Mouse (Mus musculus): ENCODE measurements around the gene Rdh16f1.

The Rdh16f1 gene

GRCm38 (mm10) chr10:127759181-127760110 is at the start of gene Rdh16f1, which contains the start of gene Rdh1:
TSS of gene Rdh16f1 (plus strand) at chr10:127759787.
TSS of gene Rdh1 (plus strand) at chr10:127759721.
- in situ Hi-C loops (cut with MboI, MseI), result no loop called here

- in situ Hi-C loops (cut with MboI, MseI), result no loop called here
Observed at GRCm38 (mm10) chr10:127710331-127710730, 49.3 kb upstream of the Rdh16f1 start.

- in situ Hi-C loops (cut with MboI, MseI), result no loop called here
Observed at GRCm38 (mm10) chr10:127712736-127713135, 46.9 kb upstream of the Rdh16f1 start.

- in situ Hi-C loops (cut with MboI, MseI), result no loop called here
Observed at GRCm38 (mm10) chr10:127721671-127722418, 37.7 kb upstream of the Rdh16f1 start.

GRCm38 (mm10) chr10:127724178-127724577 is 35.4 kb upstream of the Rdh16f1 start, which contains the start of gene Tac2:
TSS of gene Tac2 (plus strand) at chr10:127724478.
- in situ Hi-C loops (cut with MboI, MseI), result no loop called here

- in situ Hi-C loops (cut with MboI, MseI), result no loop called here
Observed at GRCm38 (mm10) chr10:127725136-127725535, 34.5 kb upstream of the Rdh16f1 start.

GRCm38 (mm10) chr10:127728437-127728836 is 31.1 kb upstream of the Rdh16f1 start:
- in situ Hi-C loops (cut with MboI, MseI), result no loop called here

GRCm38 (mm10) chr10:127730285-127730932 is 29.2 kb upstream of the Rdh16f1 start:
- in situ Hi-C loops (cut with MboI, MseI), result no loop called here

- in situ Hi-C loops (cut with MboI, MseI), result no loop called here
Observed at GRCm38 (mm10) chr10:127730933-127731310, 28.7 kb upstream of the Rdh16f1 start.

- in situ Hi-C loops (cut with MboI, MseI), result no loop called here
Observed at GRCm38 (mm10) chr10:127731397-127731796, 28.2 kb upstream of the Rdh16f1 start.

- in situ Hi-C loops (cut with MboI, MseI), result no loop called here
Observed at GRCm38 (mm10) chr10:127734434-127734833, 25.2 kb upstream of the Rdh16f1 start.

GRCm38 (mm10) chr10:127736266-127736665 is 23.3 kb upstream of the Rdh16f1 start:
- in situ Hi-C loops (cut with MboI, MseI), result loop anchor here (5.0 kb wide), 1 partner anchor 59 kb away; no protein-coding TSS in a partner anchor

GRCm38 (mm10) chr10:127736916-127737315 is 22.7 kb upstream of the Rdh16f1 start:
- in situ Hi-C loops (cut with MboI, MseI), result loop anchor here (5.0 kb wide), 1 partner anchor 60 kb away; no protein-coding TSS in a partner anchor

- in situ Hi-C loops (cut with MboI, MseI), result loop anchor here (5.0 kb wide), 1 partner anchor 60 kb away; no protein-coding TSS in a partner anchor
Observed at GRCm38 (mm10) chr10:127737552-127737951, 22.0 kb upstream of the Rdh16f1 start.

GRCm38 (mm10) chr10:127738151-127738882 is 21.3 kb upstream of the Rdh16f1 start:
- in situ Hi-C loops (cut with MboI, MseI), result loop anchor here (5.0 kb wide), 1 partner anchor 61 kb away; no protein-coding TSS in a partner anchor

- in situ Hi-C loops (cut with MboI, MseI), result loop anchor here (5.0 kb wide), 1 partner anchor 62 kb away; no protein-coding TSS in a partner anchor
Observed at GRCm38 (mm10) chr10:127739083-127739660, 20.4 kb upstream of the Rdh16f1 start, which contains the start of gene Zbtb39. TSS of gene Zbtb39 (plus strand) at chr10:127739538.

GRCm38 (mm10) chr10:127739661-127740161 is 19.9 kb upstream of the Rdh16f1 start:
- in situ Hi-C loops (cut with MboI, MseI), result loop anchor here (5.0 kb wide), 1 partner anchor 62 kb away; no protein-coding TSS in a partner anchor

GRCm38 (mm10) chr10:127744661-127745060 is 14.9 kb upstream of the Rdh16f1 start:
- in situ Hi-C loops (cut with MboI, MseI), result no loop called here

GRCm38 (mm10) chr10:127745886-127746285 is 13.7 kb upstream of the Rdh16f1 start:
- in situ Hi-C loops (cut with MboI, MseI), result no loop called here

- in situ Hi-C loops (cut with MboI, MseI), result no loop called here
Observed at GRCm38 (mm10) chr10:127747254-127747653, 12.3 kb upstream of the Rdh16f1 start.
